Mouse (Mus musculus) hindbrain, embryonic 13.5 days (tissue): ENCODE results near the gene Rab30. TPM values are rescaled to one million over a fixed set of nuclear protein-coding genes. Genes with fewer than 3 reads are reported as not detected.

ENCODE experiments used
- ATAC-seq: fragments of 200-750 bp; cut with Nextera tagmentation; 2 replicates; pipeline ENCODE4 v1.8.0; 2017; ENCODE audit warnings: moderate TSS enrichment; ENCODE audit not compliant: low FRiP score
- H3K27ac ChIP-seq: fragments of 300-500 bp; sonication (generic); 2 replicates; pipeline ENCODE4 v1.5.1; 2015; ENCODE audit warnings: inconsistent platforms, mild to moderate bottlenecking, moderate library complexity
- H3K27me3 ChIP-seq: fragments of 300-500 bp; sonication (generic); 2 replicates; pipeline ENCODE4 v1.6.1; 2015; ENCODE audit warnings: mild to moderate bottlenecking, inconsistent platforms
- H3K36me3 ChIP-seq: fragments of 300-500 bp; sonication (generic); 2 replicates; pipeline ENCODE4 v1.6.1; 2015; ENCODE audit warnings: mild to moderate bottlenecking, inconsistent platforms
- H3K4me1 ChIP-seq: fragments of 300-500 bp; sonication (generic); replicated peaks from 2 replicates; pipeline ENCODE4 v1.6.1; 2015; ENCODE audit warnings: inconsistent platforms
- H3K4me2 ChIP-seq: fragments of 300-500 bp; sonication (generic); 2 replicates; pipeline ENCODE4 v1.6.1; 2015; ENCODE audit warnings: inconsistent platforms, mild to moderate bottlenecking, moderate library complexity
- H3K4me3 ChIP-seq: fragments of 300-500 bp; sonication (generic); 2 replicates; pipeline ENCODE4 v1.5.1; 2015; ENCODE audit warnings: mild to moderate bottlenecking, inconsistent platforms
- H3K9ac ChIP-seq: fragments of 300-500 bp; sonication (generic); 2 replicates; pipeline ENCODE4 v1.6.1; 2015; ENCODE audit warnings: mild to moderate bottlenecking, inconsistent platforms
- H3K9me3 ChIP-seq: fragments of 300-500 bp; sonication (generic); 2 replicates; pipeline ENCODE4 v1.6.1; 2016; ENCODE audit warnings: inconsistent platforms
- WGBS: fragments of 180-500 bp; shearing (Covaris S2); methylation state at CpG from one replicate; pipeline ENCODE4 v1.1.7; 2015; 5-methylcytosine and 5-hydroxymethylcytosine counted together
- polyA plus RNA-seq: library from polyadenylated mRNA; unstranded; fragments of >200 nt; fragmentation: Nextera tagmentation; extraction: Ambion mirVana; gene quantifications from 2 replicates; pipeline ENCODE4 v1.2.1, GENCODE M21; 2015

Rab30 gene
- polyA plus RNA-seq, 1 experiment from 2014 or later, result 22.3 TPM

- Histone ChIP-seq H3K27me3 (no peaks in the 10 kb centered on the region), H3K9ac (peak overlapping the region; percentile 19; the same call in 1 of the 2 replicates), H3K9me3 (no peaks in the 10 kb centered on the region), H3K4me3 (peak overlapping the region; percentile 11; the same call in 1 of the 2 replicates), H3K36me3 (no peaks in the 10 kb centered on the region), H3K27ac (0 out of 2 replicates have a peak overlapping the region, but pooled peaks have one; percentile 18), H3K4me1 (peaks cover 24% of the 10 kb centered on the region), H3K4me2 (peak overlapping the region; percentile 64)
- 57% methylated on average over 7 of the region's 7 CpGs for WGBS
- no peak for ATAC-seq
These were observed 135.1 kb downstream of the Rab30 start for GRCm38 (mm10) chr7:92876538-92876937.

GRCm38 (mm10) chr7:92878575-92879285, 137.3 kb downstream of the Rab30 start:
- Histone ChIP-seq H3K4me1 (peaks cover 17% of the 10 kb centered on the region), H3K9me3 (no peaks in the 10 kb centered on the region), H3K4me3 (no peak overlapping the region), H3K4me2 (no peak overlapping the region), H3K27ac (no peak overlapping the region), H3K27me3 (no peaks in the 10 kb centered on the region), H3K9ac (no peak overlapping the region), H3K36me3 (no peaks in the 10 kb centered on the region)
- no peak for ATAC-seq
- 89% methylated on average over 7 of the region's 7 CpGs for WGBS

- no peak for ATAC-seq
- no peaks in the 10 kb centered on the region for H3K9me3 ChIP-seq
- 87% methylated on average over 9 of the region's 9 CpGs for WGBS
- no peak overlapping the region for H3K4me3 ChIP-seq
- no peaks in the 10 kb centered on the region for H3K27me3 ChIP-seq
- no peak overlapping the region for H3K9ac ChIP-seq
- no peak overlapping the region for H3K4me2 ChIP-seq
- no peak overlapping the region for H3K27ac ChIP-seq
- no peaks in the 10 kb centered on the region for H3K4me1 ChIP-seq
- H3K36me3 ChIP-seq, result no peaks in the 10 kb centered on the region; the same call in 1 of the 2 replicates
These were observed 142.7 kb downstream of the Rab30 start for GRCm38 (mm10) chr7:92883850-92884716.

- Histone ChIP-seq H3K9me3 (no peaks in the 10 kb centered on the region), H3K27me3 (no peaks in the 10 kb centered on the region), H3K27ac (no peak overlapping the region), H3K4me3 (no peak overlapping the region), H3K4me2 (no peak overlapping the region), H3K4me1 (no peaks in the 10 kb centered on the region), H3K36me3 (no peaks in the 10 kb centered on the region; the same call in 1 of the 2 replicates), H3K9ac (no peak overlapping the region)
- no peak for ATAC-seq
- whole genome bisulfite sequencing, result 91% methylated on average over 6 of the region's 6 CpGs
These were observed 143.7 kb downstream of the Rab30 start for GRCm38 (mm10) chr7:92884998-92885660.

- WGBS, result 83% methylated on average over 7 of the region's 7 CpGs
- Histone ChIP-seq H3K4me3 (no peak overlapping the region), H3K4me1 (no peaks in the 10 kb centered on the region), H3K27ac (no peak overlapping the region), H3K36me3 (no peaks in the 10 kb centered on the region; the same call in 1 of the 2 replicates), H3K4me2 (no peak overlapping the region), H3K9ac (no peak overlapping the region), H3K27me3 (no peaks in the 10 kb centered on the region), H3K9me3 (no peaks in the 10 kb centered on the region)
- ATAC-seq, result no peak
These were observed 145.4 kb downstream of the Rab30 start for GRCm38 (mm10) chr7:92886801-92887200.

- ATAC-seq, result no peak
- no peak overlapping the region for H3K4me3 ChIP-seq
- 97% methylated on average over 5 of the region's 5 CpGs for WGBS
- no peaks in the 10 kb centered on the region for H3K9me3 ChIP-seq
- H3K36me3 ChIP-seq, result no peaks in the 10 kb centered on the region; the same call in 1 of the 2 replicates
- H3K4me1 ChIP-seq, result no peaks in the 10 kb centered on the region
- H3K9ac ChIP-seq, result no peak overlapping the region
- no peak overlapping the region for H3K27ac ChIP-seq
- H3K27me3 ChIP-seq, result no peaks in the 10 kb centered on the region
- no peak overlapping the region for H3K4me2 ChIP-seq
These were observed 145.8 kb downstream of the Rab30 start for GRCm38 (mm10) chr7:92887230-92887629.

- no peak overlapping the region for H3K4me3 ChIP-seq
- no peak for ATAC-seq
- WGBS, result 50% methylated on average over 1 of the region's 1 CpGs
- H3K36me3 ChIP-seq, result no peaks in the 10 kb centered on the region; the same call in 1 of the 2 replicates
- no peaks in the 10 kb centered on the region for H3K27me3 ChIP-seq
- no peaks in the 10 kb centered on the region for H3K4me1 ChIP-seq
- 0 out of 2 replicates have a peak overlapping the region, but pooled peaks have one; percentile 9 for H3K27ac ChIP-seq
- H3K4me2 ChIP-seq, result no peak overlapping the region
- no peak overlapping the region for H3K9ac ChIP-seq
- H3K9me3 ChIP-seq, result no peaks in the 10 kb centered on the region
These were observed 148.8 kb downstream of the Rab30 start for GRCm38 (mm10) chr7:92890211-92890610.

- no peak overlapping the region for H3K4me3 ChIP-seq
- H3K9ac ChIP-seq, result no peak overlapping the region
- no peaks in the 10 kb centered on the region; the same call in 1 of the 2 replicates for H3K36me3 ChIP-seq
- no peaks in the 10 kb centered on the region for H3K4me1 ChIP-seq
- ATAC-seq, result no peak
- 52% methylated on average over 4 of the region's 4 CpGs for WGBS
- H3K9me3 ChIP-seq, result no peaks in the 10 kb centered on the region
- no peak overlapping the region for H3K4me2 ChIP-seq
- H3K27me3 ChIP-seq, result no peaks in the 10 kb centered on the region
- H3K27ac ChIP-seq, result 0 out of 2 replicates have a peak overlapping the region, but pooled peaks have one; percentile 9
These were observed 149.3 kb downstream of the Rab30 start for GRCm38 (mm10) chr7:92890618-92891230.

GRCm38 (mm10) chr7:92893478-92893877, 152.1 kb downstream of the Rab30 start:
- Histone ChIP-seq H3K27me3 (no peaks in the 10 kb centered on the region), H3K4me1 (no peaks in the 10 kb centered on the region), H3K9me3 (no peaks in the 10 kb centered on the region), H3K9ac (no peak overlapping the region), H3K4me2 (no peak overlapping the region), H3K27ac (no peak overlapping the region), H3K4me3 (no peak overlapping the region), H3K36me3 (no peaks in the 10 kb centered on the region)
- 58% methylated on average over 3 of the region's 3 CpGs for WGBS
- no peak for ATAC-seq
